Mouse (Mus musculus) heart, embryonic 13.5 days (tissue): ENCODE measurements around the gene Trpc4ap. TPM values are rescaled to one million over a fixed set of nuclear protein-coding genes. Genes with fewer than 3 reads are reported as not detected.
"Not testable (repeated sequence)": the region's sequence is repeated elsewhere in the genome, so short reads cannot be mapped to it uniquely, and the experiment has no call there.

ENCODE experiments used
- ATAC-seq: fragments of 200-750 bp; cut with Nextera tagmentation; 2 replicates; pipeline ENCODE4 v1.8.0; 2017; ENCODE audit warnings: moderate TSS enrichment; ENCODE audit not compliant: insufficient number of reproducible peaks, low FRiP score, low TSS enrichment; ENCODE audit errors: extremely low read depth
- H3K27ac ChIP-seq: fragments of 300-500 bp; sonication (generic); replicated peaks from 2 replicates; pipeline ENCODE4 v1.5.1; 2015; ENCODE audit warnings: moderate library complexity, mild to moderate bottlenecking, inconsistent platforms
- H3K27me3 ChIP-seq: fragments of 300-500 bp; sonication (generic); replicated peaks from 2 replicates; pipeline ENCODE4 v1.6.1; 2015; ENCODE audit warnings: mild to moderate bottlenecking, inconsistent platforms
- H3K36me3 ChIP-seq: fragments of 300-500 bp; sonication (generic); 2 replicates; pipeline ENCODE4 v1.6.1; 2015; ENCODE audit warnings: mild to moderate bottlenecking, inconsistent platforms
- H3K4me1 ChIP-seq: fragments of 300-500 bp; sonication (generic); 2 replicates; pipeline ENCODE4 v1.6.1; 2015; ENCODE audit warnings: inconsistent platforms
- H3K4me2 ChIP-seq: fragments of 300-500 bp; sonication (generic); 2 replicates; pipeline ENCODE4 v1.6.1; 2015; ENCODE audit warnings: inconsistent platforms, mild to moderate bottlenecking, moderate library complexity
- H3K4me3 ChIP-seq: fragments of 300-500 bp; sonication (generic); 2 replicates; pipeline ENCODE4 v1.5.1; 2015; ENCODE audit warnings: moderate library complexity, mild to moderate bottlenecking, inconsistent platforms
- H3K9ac ChIP-seq: fragments of 300-500 bp; sonication (generic); 2 replicates; pipeline ENCODE4 v1.6.1; 2015; ENCODE audit warnings: inconsistent platforms, mild to moderate bottlenecking, moderate library complexity
- H3K9me3 ChIP-seq: fragments of 300-500 bp; sonication (generic); 2 replicates; pipeline ENCODE4 v1.6.1; 2016; ENCODE audit warnings: inconsistent platforms
- WGBS: fragments of 180-500 bp; shearing (Covaris S2); methylation state at CpG from one replicate; pipeline ENCODE4 v1.1.7; 2015; ENCODE audit warnings: mixed read lengths; 5-methylcytosine and 5-hydroxymethylcytosine counted together
- polyA plus RNA-seq: library from polyadenylated mRNA; unstranded; fragments of >200 nt; fragmentation: Nextera tagmentation; extraction: Ambion mirVana; gene quantifications from 2 replicates; pipeline ENCODE4 v1.2.1, GENCODE M21; 2015

Trpc4ap gene
- polyA plus RNA-seq, 1 experiment from 2014 or later, result 93.9 TPM

DNA sequence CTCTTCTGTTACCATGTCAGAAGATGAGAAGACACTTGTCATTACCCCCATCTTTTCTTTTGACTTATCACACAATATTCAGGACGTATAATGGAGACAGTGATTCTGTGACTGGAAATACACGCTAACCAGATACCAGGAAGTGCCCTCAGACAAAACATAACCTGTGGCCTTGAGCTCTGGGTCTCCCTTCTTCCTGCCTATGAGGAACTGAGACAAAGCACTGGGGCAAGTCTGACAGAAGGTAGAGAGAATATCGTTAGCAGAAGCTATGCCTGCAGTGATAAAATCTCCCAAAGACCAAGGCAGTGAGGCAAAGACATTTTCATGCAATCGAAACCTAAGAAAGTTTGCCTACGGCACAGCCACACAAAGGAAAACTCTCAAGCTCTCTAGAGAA is 28.4 kb upstream of the Trpc4ap start:
- H3K4me3 ChIP-seq, result no peak overlapping the region
- no peak overlapping the region for H3K9ac ChIP-seq
- WGBS, result 74% methylated on average over 5 of the region's 5 CpGs
- H3K36me3 ChIP-seq, result peaks cover 60% of the 10 kb centered on the region
- no peaks in the 10 kb centered on the region for H3K27me3 ChIP-seq
- H3K27ac ChIP-seq, result no peak overlapping the region
- H3K4me2 ChIP-seq, result no peak overlapping the region
- H3K4me1 ChIP-seq, result no peaks in the 10 kb centered on the region
- no peak for ATAC-seq
- no peaks in the 10 kb centered on the region for H3K9me3 ChIP-seq

DNA sequence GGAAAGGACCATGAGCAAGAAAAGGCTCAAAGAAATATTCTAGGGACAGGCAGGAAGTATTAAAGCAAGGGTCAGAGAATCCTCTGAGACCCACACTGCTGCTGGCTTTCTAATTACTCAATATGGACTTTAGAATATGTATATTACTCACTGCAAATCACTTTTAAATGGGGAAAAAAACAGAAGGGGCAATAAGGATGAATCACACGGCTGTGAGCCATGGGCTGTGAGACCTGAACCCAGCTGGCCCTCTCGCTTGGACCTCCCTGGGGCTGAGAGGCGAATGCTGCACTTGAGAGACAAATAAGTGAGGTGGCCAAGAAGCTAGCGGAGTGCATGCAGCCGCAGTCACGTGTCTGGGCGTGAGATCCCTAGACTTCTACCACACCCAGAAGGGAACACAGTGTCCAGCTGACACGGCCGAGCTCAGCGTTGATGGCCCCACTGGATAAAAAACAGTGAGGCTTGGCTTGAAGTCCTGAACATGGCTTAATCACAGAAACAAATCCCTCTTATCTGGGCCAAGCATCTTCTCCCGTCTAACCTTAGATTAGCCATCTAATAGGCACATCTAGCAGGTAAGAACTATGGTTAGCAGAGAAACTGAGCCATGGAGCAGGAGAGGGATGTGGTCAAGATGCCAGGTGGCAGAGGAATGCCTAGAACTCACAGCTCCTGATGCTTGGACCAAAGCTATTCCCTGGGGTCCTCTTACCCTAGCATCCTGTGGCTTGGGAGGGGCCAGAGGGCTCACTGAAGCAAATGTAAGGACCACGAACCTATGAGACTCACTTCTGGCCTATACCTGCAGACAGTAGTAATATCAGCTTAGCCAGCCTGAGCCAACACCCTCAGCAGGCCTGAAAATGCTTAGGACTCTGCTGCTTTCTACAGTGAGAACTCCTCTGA is 25.2 kb upstream of the Trpc4ap start:
- no peaks in the 10 kb centered on the region for H3K4me1 ChIP-seq
- no peak for ATAC-seq
- peaks cover 78% of the 10 kb centered on the region for H3K36me3 ChIP-seq
- no peak overlapping the region for H3K4me3 ChIP-seq
- H3K9ac ChIP-seq, result no peak overlapping the region
- no peaks in the 10 kb centered on the region for H3K9me3 ChIP-seq
- H3K4me2 ChIP-seq, result no peak overlapping the region
- no peak overlapping the region for H3K27ac ChIP-seq
- WGBS, result 82% methylated on average over 12 of the region's 12 CpGs
- H3K27me3 ChIP-seq, result no peaks in the 10 kb centered on the region

DNA sequence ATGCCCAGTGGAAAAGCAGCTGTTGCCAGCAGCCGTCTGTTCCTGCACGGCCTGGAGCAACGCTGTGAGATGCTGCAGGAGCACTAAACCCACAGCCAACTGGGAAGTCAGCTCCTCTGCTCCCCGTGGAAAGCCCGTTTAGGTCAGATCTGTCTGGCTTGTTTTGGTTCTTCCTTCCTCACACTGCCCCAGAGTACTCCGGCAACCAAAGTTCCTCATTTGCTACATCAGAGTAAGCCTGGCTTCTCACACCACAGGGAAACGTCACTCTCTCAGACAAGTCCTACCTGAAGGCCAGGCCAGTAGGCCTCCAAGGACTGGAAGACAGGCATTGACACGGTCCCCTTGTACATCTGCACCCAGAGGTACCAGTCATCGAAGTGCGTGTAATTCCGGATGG is 18.4 kb upstream of the Trpc4ap start:
- Histone ChIP-seq H3K9ac (no peak overlapping the region), H3K36me3 (peaks cover 79% of the 10 kb centered on the region), H3K9me3 (no peaks in the 10 kb centered on the region), H3K4me2 (no peak overlapping the region), H3K4me3 (no peak overlapping the region), H3K27me3 (no peaks in the 10 kb centered on the region), H3K4me1 (peaks cover 6% of the 10 kb centered on the region; the same call in 1 of the 2 replicates), H3K27ac (no peak overlapping the region)
- ATAC-seq, result no peak
- 86% methylated on average over 11 of the region's 11 CpGs for WGBS

DNA sequence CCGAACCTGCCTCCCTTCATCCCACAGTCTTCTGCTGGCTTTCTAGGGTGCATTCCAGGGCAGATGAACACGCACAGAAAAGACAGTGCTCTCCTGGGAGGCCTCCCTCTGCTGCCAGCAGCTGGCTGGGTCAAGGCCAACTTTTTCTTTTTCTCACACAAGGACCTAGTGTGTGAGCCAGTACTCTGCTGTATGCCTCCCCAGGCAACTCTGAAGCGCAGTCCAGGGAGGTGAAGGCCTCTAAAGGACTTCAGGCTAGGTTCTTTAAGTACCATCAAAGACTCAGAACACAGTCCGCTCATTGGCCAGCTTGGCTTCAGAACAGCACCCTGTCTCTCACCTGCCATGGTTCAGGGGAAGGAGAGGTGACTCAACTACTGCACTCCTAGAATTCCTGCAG is 15.1 kb upstream of the Trpc4ap start:
- H3K9me3 ChIP-seq, result no peaks in the 10 kb centered on the region
- H3K27ac ChIP-seq, result no peak overlapping the region
- ATAC-seq, result no peak
- no peak overlapping the region for H3K9ac ChIP-seq
- WGBS, result 75% methylated on average over 4 of the region's 4 CpGs
- H3K4me1 ChIP-seq, result peaks cover 11% of the 10 kb centered on the region; the same call in 1 of the 2 replicates
- H3K27me3 ChIP-seq, result no peaks in the 10 kb centered on the region
- H3K36me3 ChIP-seq, result peaks cover 81% of the 10 kb centered on the region
- no peak overlapping the region for H3K4me2 ChIP-seq
- H3K4me3 ChIP-seq, result no peak overlapping the region

DNA sequence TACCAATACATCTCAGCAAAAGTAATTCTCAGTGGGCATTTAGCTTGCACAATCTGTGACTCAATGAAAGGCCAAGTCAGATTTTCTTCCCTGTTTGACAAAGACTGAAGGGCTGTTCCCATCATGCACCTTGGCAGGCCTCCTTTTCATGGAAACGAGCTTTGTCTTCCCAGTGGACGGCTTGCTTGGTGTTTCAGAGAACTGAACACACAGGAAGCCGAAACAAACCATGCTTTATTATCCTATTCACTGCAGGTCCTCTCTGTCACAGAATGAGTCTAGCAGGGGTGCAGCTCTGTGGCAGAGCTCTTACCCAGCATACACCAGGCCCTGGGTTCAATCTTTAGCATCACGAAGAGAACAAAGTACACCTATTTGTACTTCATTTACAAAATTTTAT is 11.4 kb upstream of the Trpc4ap start:
- Histone ChIP-seq H3K9me3 (no peaks in the 10 kb centered on the region), H3K4me3 (no peak overlapping the region), H3K36me3 (peaks cover 59% of the 10 kb centered on the region), H3K27ac (no peak overlapping the region), H3K4me1 (peaks cover 11% of the 10 kb centered on the region; the same call in 1 of the 2 replicates), H3K4me2 (no peak overlapping the region), H3K27me3 (no peaks in the 10 kb centered on the region), H3K9ac (no peak overlapping the region)
- ATAC-seq, result no peak
- 71% methylated on average over 4 of the region's 4 CpGs for WGBS

DNA sequence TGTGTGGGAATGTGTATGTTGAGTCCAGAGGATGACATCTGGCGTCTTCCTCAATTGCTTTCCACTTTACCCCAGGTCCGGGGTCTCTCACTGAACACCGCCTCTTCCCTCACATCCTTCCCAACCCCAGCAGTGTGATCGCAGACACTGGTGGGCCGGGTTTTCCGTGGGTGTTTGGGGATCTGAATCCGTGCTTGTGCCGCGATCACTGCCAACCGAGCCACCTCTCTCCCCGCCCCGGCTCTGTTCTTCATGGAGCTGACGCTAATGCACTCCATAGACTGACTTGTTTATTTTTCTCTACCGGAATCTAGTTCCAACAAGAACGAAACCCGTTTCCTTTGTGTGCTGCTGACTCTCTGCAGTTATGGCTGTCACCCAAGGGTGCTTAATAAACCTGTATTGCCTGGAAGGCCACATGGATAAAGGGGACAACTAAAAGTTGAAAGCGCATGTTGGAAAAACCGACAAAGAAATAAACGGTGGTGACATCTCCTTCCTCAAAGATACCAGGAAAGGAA is 9.3 kb upstream of the Trpc4ap start:
- WGBS, result 82% methylated on average over 19 of the region's 19 CpGs
- no peak overlapping the region for H3K27ac ChIP-seq
- H3K9me3 ChIP-seq, result no peaks in the 10 kb centered on the region
- H3K36me3 ChIP-seq, result peaks cover 47% of the 10 kb centered on the region
- H3K27me3 ChIP-seq, result no peaks in the 10 kb centered on the region
- no peak overlapping the region for H3K4me2 ChIP-seq
- no peak overlapping the region for H3K9ac ChIP-seq
- peaks cover 4% of the 10 kb centered on the region; the same call in 1 of the 2 replicates for H3K4me1 ChIP-seq
- no peak for ATAC-seq
- no peak overlapping the region for H3K4me3 ChIP-seq

DNA sequence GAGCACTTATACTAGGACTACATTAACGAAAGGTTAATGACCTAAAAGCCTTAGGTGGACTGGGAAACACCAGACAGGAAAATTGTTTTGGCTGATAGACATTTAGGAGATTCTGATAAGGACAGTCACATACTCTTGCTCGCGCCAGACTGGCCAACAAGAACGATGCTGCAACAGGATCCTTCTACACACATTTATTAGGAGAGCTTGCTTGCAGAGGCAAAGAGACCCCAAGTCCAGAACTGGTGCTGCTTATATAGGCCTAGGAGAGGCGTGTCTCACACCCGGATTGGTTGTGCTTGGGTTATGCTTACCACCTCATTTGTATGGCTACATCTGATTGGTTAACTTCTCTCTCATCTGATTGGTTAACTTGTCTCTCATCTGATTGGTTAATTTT is 6.3 kb upstream of the Trpc4ap start:
- H3K36me3 ChIP-seq, result peaks cover 22% of the 10 kb centered on the region
- not testable (repeated sequence) for H3K9me3 ChIP-seq, H3K27ac ChIP-seq, H3K9ac ChIP-seq, H3K4me1 ChIP-seq, H3K4me3 ChIP-seq, ATAC-seq, H3K4me2 ChIP-seq, H3K27me3 ChIP-seq
- 90% methylated on average over 6 of the region's 6 CpGs for WGBS

DNA sequence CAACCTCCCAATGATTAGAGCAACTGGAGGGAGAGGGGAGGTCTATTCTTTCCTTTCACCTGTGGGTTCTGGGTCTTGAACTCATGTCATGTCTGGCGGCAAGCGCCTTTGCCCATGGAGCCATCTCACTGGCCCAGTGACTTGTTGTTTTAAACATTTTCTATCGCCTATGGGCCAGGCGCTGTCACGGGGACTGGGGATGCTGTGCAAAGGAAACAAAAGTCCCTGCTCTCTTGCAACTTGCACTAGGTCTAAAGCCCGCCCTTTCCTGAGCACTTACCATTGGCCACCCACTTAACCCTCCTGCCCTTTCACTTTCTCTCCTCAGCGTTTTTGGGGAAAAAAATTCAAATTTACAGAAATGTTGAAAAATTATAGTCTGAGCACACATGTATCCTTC is 4.7 kb upstream of the Trpc4ap start:
- H3K4me1 ChIP-seq, result no peaks in the 10 kb centered on the region
- no peaks in the 10 kb centered on the region for H3K9me3 ChIP-seq
- no peak overlapping the region for H3K27ac ChIP-seq
- WGBS, result 56% methylated on average over 7 of the region's 7 CpGs
- H3K36me3 ChIP-seq, result peaks cover 6% of the 10 kb centered on the region; the same call in 1 of the 2 replicates
- H3K9ac ChIP-seq, result no peak overlapping the region
- H3K4me3 ChIP-seq, result no peak overlapping the region
- H3K4me2 ChIP-seq, result no peak overlapping the region
- no peak for ATAC-seq
- H3K27me3 ChIP-seq, result no peaks in the 10 kb centered on the region

DNA sequence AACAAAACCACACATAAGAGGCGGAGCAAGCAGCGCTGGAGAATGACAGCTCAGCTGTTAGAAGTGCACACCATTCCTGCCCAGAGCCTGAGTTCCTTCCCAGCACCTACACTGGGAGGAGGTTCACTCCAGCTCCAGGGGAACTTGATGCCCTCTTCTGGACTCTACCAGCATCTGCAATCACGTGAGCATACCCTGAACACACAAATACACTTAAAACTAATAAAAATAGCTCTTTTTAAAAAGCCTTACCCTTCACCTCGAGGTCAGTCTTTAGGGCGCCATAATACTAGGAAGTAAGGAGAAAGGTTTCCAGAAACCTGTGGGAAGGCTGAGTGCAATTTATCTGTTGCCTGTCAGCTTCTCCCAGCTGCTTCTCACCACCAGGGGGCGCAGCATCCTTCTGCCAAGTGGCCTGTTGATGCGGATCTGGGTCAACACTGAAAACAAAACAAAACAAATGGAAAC is 3.9 kb upstream of the Trpc4ap start:
- WGBS, result 12% methylated on average over 7 of the region's 7 CpGs
- Histone ChIP-seq H3K4me1 (peaks cover 3% of the 10 kb centered on the region), H3K36me3 (0 out of 2 replicates have a peak, but pooled peaks cover 3% of the 10 kb centered on the region), H3K4me3 (no peak overlapping the region), H3K4me2 (no peak overlapping the region), H3K9ac (no peak overlapping the region), H3K9me3 (no peaks in the 10 kb centered on the region), H3K27me3 (no peaks in the 10 kb centered on the region), H3K27ac (no peak overlapping the region)
- ATAC-seq, result no peak

DNA sequence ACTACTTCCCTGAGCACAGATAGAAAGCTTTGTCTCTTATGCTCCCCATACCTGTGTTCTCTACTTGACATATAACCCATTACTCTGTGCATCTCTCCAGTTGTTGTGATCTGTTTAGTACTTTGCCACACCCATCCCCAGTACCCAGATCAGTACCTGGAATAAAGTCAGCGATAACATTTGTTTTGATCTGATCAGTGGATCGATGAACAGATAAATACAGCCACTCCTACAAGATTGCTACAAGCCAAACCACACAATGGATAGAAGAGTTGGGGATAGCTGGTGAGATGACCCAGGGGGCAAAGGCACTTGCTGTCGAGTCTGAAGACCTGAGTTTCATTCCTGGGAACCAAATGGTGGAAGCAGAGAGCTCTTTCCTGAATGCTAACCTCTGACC is 3.1 kb upstream of the Trpc4ap start:
- H3K36me3 ChIP-seq, result no peaks in the 10 kb centered on the region
- 64% methylated on average over 3 of the region's 3 CpGs for WGBS
- no peak for ATAC-seq
- H3K4me1 ChIP-seq, result peaks cover 11% of the 10 kb centered on the region
- no peaks in the 10 kb centered on the region for H3K27me3 ChIP-seq
- H3K9ac ChIP-seq, result no peak overlapping the region
- no peak overlapping the region for H3K4me2 ChIP-seq
- no peak overlapping the region for H3K27ac ChIP-seq
- H3K9me3 ChIP-seq, result no peaks in the 10 kb centered on the region
- H3K4me3 ChIP-seq, result no peak overlapping the region

DNA sequence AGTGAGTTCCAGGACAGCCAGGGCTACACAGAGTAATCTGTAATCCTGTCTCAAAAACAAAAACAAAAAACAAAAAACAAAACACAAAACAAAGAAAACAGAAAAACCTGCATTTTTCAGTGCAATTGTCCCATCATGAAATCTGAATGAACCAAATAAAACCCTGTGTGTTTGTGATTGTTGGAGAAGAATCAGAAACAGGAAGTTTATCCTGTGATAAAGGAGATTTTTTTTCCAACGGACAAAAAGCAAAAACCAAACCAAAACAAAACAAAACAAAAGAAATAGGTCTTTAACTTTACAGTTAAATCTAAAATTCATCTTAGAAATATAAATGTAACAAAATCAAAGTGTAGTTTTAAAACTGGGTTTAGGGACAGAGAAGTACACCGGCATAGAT is 2.4 kb upstream of the Trpc4ap start:
- WGBS, result 56% methylated on average over 2 of the region's 2 CpGs
- peaks cover 17% of the 10 kb centered on the region for H3K4me1 ChIP-seq
- H3K9me3 ChIP-seq, result no peaks in the 10 kb centered on the region

DNA sequence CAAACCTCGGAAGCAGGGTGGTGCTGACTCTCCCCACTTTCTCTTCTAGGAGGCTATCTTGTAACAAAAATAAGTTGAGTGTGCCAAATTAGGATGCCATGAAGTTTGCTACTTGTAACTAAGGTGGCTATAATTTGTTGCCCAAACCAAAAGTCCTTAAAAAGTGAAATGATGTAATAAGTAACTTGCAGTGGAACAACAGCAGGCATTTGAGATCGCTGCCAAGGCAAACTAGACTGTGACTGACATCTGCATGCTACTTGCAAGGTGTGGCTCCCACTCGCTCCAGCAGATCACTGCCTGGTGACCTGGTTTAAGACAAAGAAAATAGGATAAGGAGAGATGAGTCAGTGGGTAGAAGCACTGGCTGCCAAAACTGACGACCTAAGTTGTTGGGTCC is 952 bp upstream of the Trpc4ap start:
- 67% methylated on average over 4 of the region's 4 CpGs for WGBS
- ATAC-seq, result no peak
- Histone ChIP-seq H3K9ac (no peak overlapping the region), H3K4me1 (peaks cover 20% of the 10 kb centered on the region), H3K9me3 (no peaks in the 10 kb centered on the region), H3K4me3 (no peak overlapping the region), H3K27me3 (no peaks in the 10 kb centered on the region), H3K36me3 (no peaks in the 10 kb centered on the region; the same call in 1 of the 2 replicates), H3K27ac (no peak overlapping the region), H3K4me2 (no peak overlapping the region)

More for the DNA sequence above, 2.4 kb upstream of the Trpc4ap start:
- Histone ChIP-seq H3K27me3 (no peaks in the 10 kb centered on the region), H3K36me3 (no peaks in the 10 kb centered on the region), H3K4me3 (no peak overlapping the region), H3K27ac (no peak overlapping the region), H3K9ac (no peak overlapping the region), H3K4me2 (no peak overlapping the region)
- no peak for ATAC-seq
